Mouse (Mus musculus) ES-E14 (cell line): Measurements from ENCODE around the gene Etnk2. TPM values are rescaled to one million over a fixed set of nuclear protein-coding genes. Genes with fewer than 3 reads are reported as not detected.

Source experiments
- DNase-seq: peaks from one replicate; pipeline ENCODE4 v3.0.0-alpha.2; 2013; ENCODE audit warnings: low read depth, low spot score
- H3K27ac ChIP-seq: 2 replicates; pipeline ENCODE4 v1.5.1; 2012; ENCODE audit warnings: low read depth, mild to moderate bottlenecking, low read length, moderate library complexity, mixed read lengths; ENCODE audit not compliant: poor library complexity, insufficient read depth, severe bottlenecking
- H3K36me3 ChIP-seq: 2 replicates; pipeline ENCODE4 v1.6.1; 2012; ENCODE audit warnings: mild to moderate bottlenecking, low read length, moderate library complexity, mixed read lengths; ENCODE audit not compliant: control insufficient read depth, poor library complexity, insufficient read depth, severe bottlenecking
- H3K4me1 ChIP-seq, 2 experiments: fragments of 150-350 bp in 1 of 2; sonication (generic) in 1 of 2; 2 replicates each; pipeline ENCODE4 v1.6.1; 2012; ENCODE audit warnings: low read length in 2 of 2, mild to moderate bottlenecking in 1 of 2, mixed read lengths in 1 of 2; ENCODE audit not compliant: control insufficient read depth in 2 of 2, insufficient read depth in 2 of 2, poor library complexity in 1 of 2
- H3K4me3 ChIP-seq, 2 experiments: fragments of 150-350 bp in 1 of 2; sonication (generic) in 1 of 2; 2 replicates each; pipeline ENCODE4 v1.5.1; 2012; ENCODE audit warnings: low read length in 2 of 2, low read depth in 1 of 2, mild to moderate bottlenecking in 1 of 2, mixed read lengths in 1 of 2; ENCODE audit not compliant: insufficient read depth in 1 of 2, poor library complexity in 1 of 2, severe bottlenecking in 1 of 2
- H3K9ac ChIP-seq: 2 replicates; pipeline ENCODE4 v1.6.1; 2012; ENCODE audit warnings: low read depth, mild to moderate bottlenecking, low read length, mixed read lengths; ENCODE audit not compliant: poor library complexity, insufficient read depth, severe bottlenecking
- H3K9me3 ChIP-seq: fragments of 150-350 bp; sonication (generic); 2 replicates; pipeline ENCODE4 v1.6.1; 2012; ENCODE audit warnings: low read depth, mild to moderate bottlenecking, low read length; ENCODE audit not compliant: control insufficient read depth, insufficient read depth
- CHD2 ChIP-seq: IDR thresholded peaks from 2 replicates; pipeline ENCODE4 v1.6.1; 2014; ENCODE audit warnings: mild to moderate bottlenecking, low read depth, low read length, inconsistent platforms
- HCFC1 ChIP-seq: IDR thresholded peaks from 2 replicates; pipeline ENCODE4 v1.6.1; 2012; ENCODE audit warnings: low read length, inconsistent platforms, borderline replicate concordance; ENCODE audit not compliant: insufficient read depth
- MAFK ChIP-seq: IDR thresholded peaks from 2 replicates; pipeline ENCODE4 v1.6.1; 2014; ENCODE audit warnings: mild to moderate bottlenecking, low read depth, low read length, inconsistent platforms; ENCODE audit not compliant: insufficient read depth
- ZC3H11A ChIP-seq: IDR thresholded peaks from 2 replicates; pipeline ENCODE4 v1.6.1; 2012; ENCODE audit warnings: low read depth, mild to moderate bottlenecking, inconsistent platforms, low read length, borderline replicate concordance
- ZNF384 ChIP-seq: IDR thresholded peaks from 2 replicates; pipeline ENCODE4 v1.6.1; 2012; ENCODE audit warnings: low read depth, low read length, inconsistent platforms
- in situ Hi-C, 2 experiments: fragments of 600-800 bp; cut with MboI; formaldehyde crosslinking; loops; one replicate each; pipeline ENCODE4 v1.15.1; 2025; ENCODE audit warnings: low sequenced_read_pairs in 2 of 2, inconsistent platforms in 1 of 2; ENCODE audit not compliant: unreplicated experiment in 2 of 2
- total RNA-seq: library from RNA; depleted of rRNA; stranded (reverse); fragments of 300-350 nt; gene quantifications from 2 replicates; pipeline ENCODE4 v1.2.3, GENCODE M21; 2012

Gene Etnk2
- total RNA-seq, 1 experiment = 4.8 TPM

DNA sequence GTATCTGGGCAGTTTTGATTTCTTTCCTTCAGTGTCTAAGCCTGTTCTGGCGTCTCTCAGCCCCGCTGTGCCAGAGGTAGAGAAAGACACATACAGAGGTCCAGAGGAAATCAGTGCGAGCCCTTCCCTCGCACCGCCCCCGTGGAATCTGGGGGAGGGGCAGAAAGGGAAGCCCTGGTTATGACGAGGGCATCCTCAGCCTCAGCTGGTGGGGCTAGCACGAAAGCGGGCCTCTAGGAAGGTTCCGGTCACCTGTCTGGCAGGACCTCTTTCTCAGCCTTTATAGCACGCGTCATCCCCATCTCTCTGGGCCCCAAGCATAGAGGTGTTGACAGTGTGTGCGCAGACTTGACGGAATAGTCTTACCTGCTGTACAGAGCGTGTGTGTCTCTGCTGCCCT, 7.5 kb upstream of the Etnk2 start:
- Histone ChIP-seq H3K27ac (no peak overlapping the region), H3K9ac (no peak overlapping the region), H3K36me3 (no peaks in the 10 kb centered on the region), H3K4me1 (peaks cover 0 to 4% of the 10 kb centered on the region in 2 experiments; a peak in 1 of 4 replicates), H3K9me3 (peaks cover 1% of the 10 kb centered on the region; the same call in 1 of the 2 replicates), H3K4me3 (no peak overlapping the region)
- in situ Hi-C loops = loop anchor here (10.0 to 25.0 kb wide), 2 partner anchors 181 to 194 kb away; partner anchors contain the start of gene Plekha6 (in 1 of the 2)
- no peak for DNase-seq
- TF ChIP-seq HCFC1 (no peak), ZC3H11A (no peak), CHD2 (no peak), ZNF384 (no peak), MAFK (no peak)

GRCm38 (mm10) chr1:133356330-133356729, 7.0 kb upstream of the Etnk2 start:
- H3K9ac ChIP-seq = no peak overlapping the region
- no peak overlapping the region for H3K27ac ChIP-seq
- H3K36me3 ChIP-seq = no peaks in the 10 kb centered on the region
- peaks cover 0 to 4% of the 10 kb centered on the region in 2 experiments; a peak in 1 of 4 replicates for H3K4me1 ChIP-seq
- peaks cover 3% of the 10 kb centered on the region; the same call in 1 of the 2 replicates for H3K9me3 ChIP-seq
- no peak overlapping the region for H3K4me3 ChIP-seq
- DNase-seq = no peak
- TF ChIP-seq CHD2 = no peak
- no peak for TF ChIP-seq ZNF384
- TF ChIP-seq HCFC1 = no peak
- no peak for TF ChIP-seq MAFK
- no peak for TF ChIP-seq ZC3H11A
- in situ Hi-C loops = loop anchor here (10.0 to 25.0 kb wide), 2 partner anchors 182 to 194 kb away; partner anchors contain the start of gene Plekha6 (in 1 of the 2)

- TF ChIP-seq MAFK = no peak
- TF ChIP-seq CHD2 = no peak
- no peak for TF ChIP-seq ZNF384
- TF ChIP-seq ZC3H11A = no peak
- no peak for TF ChIP-seq HCFC1
- Histone ChIP-seq H3K9me3 (peaks cover 5% of the 10 kb centered on the region), H3K27ac (no peak overlapping the region), H3K4me3 (no peak overlapping the region), H3K9ac (no peak overlapping the region), H3K4me1 (peaks cover 2 to 21% of the 10 kb centered on the region in 2 experiments; a peak in 2 of 4 replicates), H3K36me3 (no peaks in the 10 kb centered on the region)
- DNase-seq = no peak
- in situ Hi-C loops = loop anchor here in 1 of 2 experiments (25.0 kb wide), 1 partner anchor 199 kb away; the partner anchor contains the start of gene Plekha6
These were observed 2.4 kb upstream of the Etnk2 start for GRCm38 (mm10) chr1:133361006-133361405.

DNA sequence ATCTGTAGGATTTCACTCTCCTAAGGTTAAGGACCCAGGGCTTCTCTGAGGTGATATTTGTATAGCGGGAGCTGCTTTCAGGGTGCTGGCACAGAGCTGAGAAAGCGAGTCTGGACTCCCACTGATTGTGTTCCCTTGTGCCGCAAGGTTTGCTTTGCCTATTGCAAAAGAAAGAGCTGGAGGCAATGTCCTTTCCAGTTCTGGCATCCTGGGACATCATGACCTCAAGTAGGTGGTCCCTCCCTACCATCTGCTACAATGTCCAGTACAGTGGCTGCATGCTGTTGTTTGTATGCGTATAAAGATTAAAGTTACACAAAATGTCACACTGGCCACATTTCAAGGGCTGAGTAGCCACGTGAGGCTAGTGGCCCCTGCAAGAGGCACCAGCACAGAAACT, 1.3 kb upstream of the Etnk2 start:
- Histone ChIP-seq H3K27ac (no peak overlapping the region), H3K4me1 (peaks cover 2 to 25% of the 10 kb centered on the region in 2 experiments; a peak in 2 of 4 replicates), H3K9me3 (peaks cover 5% of the 10 kb centered on the region), H3K9ac (no peak overlapping the region), H3K36me3 (no peaks in the 10 kb centered on the region), H3K4me3 (no peak overlapping the region)
- TF ChIP-seq MAFK (no peak), ZC3H11A (no peak), HCFC1 (no peak), CHD2 (no peak)
- DNase-seq = no peak
- in situ Hi-C loops = loop anchor here in 1 of 2 experiments (25.0 kb wide), 1 partner anchor 200 kb away; the partner anchor contains the start of gene Plekha6
